Mouse (Mus musculus): ENCODE measurements around the gene Serf2.

Serf2 gene

DNA sequence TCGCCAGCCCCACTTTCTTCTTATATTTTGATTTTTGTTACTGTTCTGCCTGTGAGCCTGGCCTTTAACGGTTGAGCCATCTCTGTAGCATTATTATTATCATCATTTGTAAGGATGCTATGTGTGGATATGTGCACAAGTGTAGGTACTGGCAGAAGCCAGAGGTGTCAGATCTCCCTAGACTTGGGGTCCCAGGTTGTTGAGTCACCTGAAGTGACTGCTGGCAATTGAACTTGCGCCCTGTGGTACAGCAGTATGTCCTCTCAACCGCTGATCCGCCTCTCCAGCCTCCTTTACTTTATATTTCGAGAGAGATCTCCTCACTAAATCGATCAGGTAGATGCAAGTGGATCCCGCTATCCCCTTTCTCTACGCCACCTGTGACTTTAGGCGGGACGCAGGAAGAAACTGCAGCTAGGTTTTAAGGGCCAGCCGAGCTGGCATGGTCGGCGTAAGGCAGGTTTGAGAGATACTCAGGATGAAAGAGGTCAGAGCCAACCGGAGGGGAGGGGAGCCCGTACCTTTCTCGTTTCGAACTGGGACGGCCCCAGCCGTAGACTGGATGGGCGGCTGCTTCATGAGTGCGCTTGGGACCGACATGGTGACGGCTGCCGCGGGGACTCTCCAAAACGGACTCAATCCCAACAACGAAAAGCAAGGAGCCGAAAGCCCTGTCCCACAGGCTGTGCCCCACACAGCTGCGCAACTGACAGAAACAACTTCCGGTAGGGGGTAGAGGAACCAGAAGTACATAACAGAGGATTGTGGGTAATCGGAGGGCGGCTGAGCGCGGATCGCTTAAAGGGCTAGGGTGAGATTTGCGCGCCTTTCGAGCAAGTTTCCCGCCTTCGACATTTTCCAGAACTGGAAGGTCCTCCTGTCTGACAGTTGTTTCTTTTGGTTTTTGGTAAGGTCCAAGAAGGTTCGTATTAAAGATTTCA, 57.2 kb downstream of the Serf2 start, which contains the start of the genes Mfap1a and Wdr76:
Mfap1a (minus strand) TSS at position 724 of the 941 bp plus-strand sequence.
Wdr76 (plus strand) TSS at position 782 of the 941 bp plus-strand sequence.
- in situ Hi-C loops (cut with MboI, MseI): loop anchor here (5.0 kb wide), 1 partner anchor 34 kb away; the partner anchor contains the start of gene Mfap1b

DNA sequence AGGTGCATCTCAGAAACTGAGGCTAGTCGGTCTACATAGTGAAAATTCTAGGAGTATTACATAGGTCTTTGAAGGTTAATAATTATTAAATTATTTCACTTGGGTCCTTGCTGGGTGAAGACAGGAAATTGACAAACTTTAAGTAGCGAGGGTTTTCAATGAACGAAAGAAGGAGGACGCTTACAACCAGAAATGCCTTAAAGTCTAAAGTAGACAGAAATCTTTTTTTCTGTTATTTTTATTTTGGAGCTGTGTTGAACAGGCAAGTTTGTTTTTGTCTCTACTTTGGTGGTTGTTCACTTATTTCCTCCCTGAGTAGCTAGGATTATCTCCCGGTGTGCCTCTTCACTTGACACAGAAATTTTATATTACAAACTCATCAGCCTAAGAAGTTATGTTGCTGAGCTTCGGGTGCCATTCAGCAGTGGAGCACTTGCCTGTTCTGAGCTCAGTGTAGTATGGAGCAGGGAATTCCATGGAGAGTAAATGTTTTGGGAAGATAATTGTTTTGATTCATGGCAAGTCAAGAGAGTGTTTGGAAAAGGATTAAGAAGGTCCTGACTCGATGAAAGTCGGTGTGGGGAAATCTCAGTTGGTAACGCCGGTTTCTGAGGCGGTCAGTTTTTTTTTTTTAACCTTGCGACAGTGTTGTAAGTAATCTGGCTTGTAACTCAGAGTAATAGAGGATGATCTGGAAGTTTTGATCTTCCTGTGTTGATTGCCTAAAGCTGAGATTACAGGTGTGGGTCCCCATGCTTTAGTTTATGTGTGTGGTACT, 58.4 kb downstream of the Serf2 start:
- in situ Hi-C loops (cut with MboI, MseI): loop anchor here (5.0 kb wide), 1 partner anchor 35 kb away; the partner anchor contains the start of gene Mfap1b

Measured in regulatory T cell (primary cell).